Mouse (Mus musculus) left cerebral cortex, adult 9 months (tissue): ENCODE data around the gene Samhd1.
A peak's percentile ranks its signal among the peaks of the same experiment; 100 is the strongest.
"Not testable (repeated sequence)": the region's sequence is repeated elsewhere in the genome, so short reads cannot be mapped to it uniquely, and the experiment has no call there.

Experiments used
- DNase-seq, 2 experiments: peaks; one replicate each; pipeline ENCODE4 v3.0.0; 2022; ENCODE audit warnings: low spot score in 2 of 2

Samhd1 gene

GRCm38 (mm10) chr2:157135014-157135413 is at the start of gene Samhd1:
TSS of gene Samhd1 (minus strand) at chr2:157135265.
- DNase-seq: peak; percentile 73 to 91

GRCm38 (mm10) chr2:157178167-157178566 is 43.1 kb upstream of the Samhd1 start:
- no peak for DNase-seq

- no peak for DNase-seq
Measured at GRCm38 (mm10) chr2:157176248-157176647, 41.2 kb upstream of the Samhd1 start.

- no peak for DNase-seq
Measured at GRCm38 (mm10) chr2:157174416-157174815, 39.4 kb upstream of the Samhd1 start.

- no peak for DNase-seq
Measured at GRCm38 (mm10) chr2:157173555-157173954, 38.5 kb upstream of the Samhd1 start.

GRCm38 (mm10) chr2:157172984-157173383 is 37.9 kb upstream of the Samhd1 start:
- DNase-seq: no peak

- no peak for DNase-seq
Measured at GRCm38 (mm10) chr2:157170626-157171025, 35.6 kb upstream of the Samhd1 start.

GRCm38 (mm10) chr2:157170166-157170565 is 35.1 kb upstream of the Samhd1 start:
- DNase-seq: peak in 1 of 2 experiments; percentile 15

GRCm38 (mm10) chr2:157166371-157167080 is 31.5 kb upstream of the Samhd1 start:
- peak in 1 of 2 experiments; percentile 44 for DNase-seq

- DNase-seq: not testable (repeated sequence)
Measured at GRCm38 (mm10) chr2:157165312-157166224, 30.5 kb upstream of the Samhd1 start.

- DNase-seq: no peak
Measured at GRCm38 (mm10) chr2:157164101-157164500, 29.0 kb upstream of the Samhd1 start.

GRCm38 (mm10) chr2:157156079-157156478 is 21.0 kb upstream of the Samhd1 start:
- DNase-seq: no peak

GRCm38 (mm10) chr2:157153235-157153634 is 18.2 kb upstream of the Samhd1 start:
- DNase-seq: no peak

GRCm38 (mm10) chr2:157148417-157148816 is 13.4 kb upstream of the Samhd1 start:
- no peak for DNase-seq

- no peak for DNase-seq
Measured at GRCm38 (mm10) chr2:157147397-157148020, 12.4 kb upstream of the Samhd1 start.

- DNase-seq: no peak
Measured at GRCm38 (mm10) chr2:157145173-157145572, 10.1 kb upstream of the Samhd1 start.

- no peak for DNase-seq
Measured at GRCm38 (mm10) chr2:157144132-157144531, 9.1 kb upstream of the Samhd1 start.

- DNase-seq: no peak
Measured at GRCm38 (mm10) chr2:157141962-157142361, 6.9 kb upstream of the Samhd1 start.

GRCm38 (mm10) chr2:157139251-157139802 is 4.3 kb upstream of the Samhd1 start:
- no peak for DNase-seq

- DNase-seq: no peak
Measured at GRCm38 (mm10) chr2:157138808-157139207, 3.7 kb upstream of the Samhd1 start.

GRCm38 (mm10) chr2:157137959-157138731 is 3.1 kb upstream of the Samhd1 start:
- DNase-seq: no peak
